22 mouse cellular contexts compared by ENCODE assay signal in genomic region chr4:152068166-152068724, GRCm38 (mm10). TPM values are rescaled to one million over a fixed set of nuclear protein-coding genes. Genes with fewer than 3 reads are reported as not detected.
DNase-seq lines count a peak whose midpoint lies in the region; ATAC-seq and TF ChIP-seq lines count a peak whose summit lies in the region.
"Had no signal": no experiment of that assay in that cellular context is flagged by ENCODE, and none has a peak within 500 bp of the region (broad histone marks: within the 10 kb centered on the region; RNA-seq: fewer than 3 reads in every experiment).

No protein-coding gene starts in this region.

- WGBS in heart, embryonic 12.5 days = 81% methylated on average over 6 of the region's 6 CpGs

- no peak overlapping the region for H3K9ac ChIP-seq in heart, embryonic 12.5 days
- H3K9ac ChIP-seq: forebrain, embryonic 13.5 days; hindbrain, embryonic 13.5 days; liver, embryonic 13.5 days; lung, embryonic 14.5 days; midbrain, embryonic 15.5 days had no signal

- H3K4me2 ChIP-seq in heart, embryonic 12.5 days = no peak overlapping the region
- peak overlapping the region; percentile 30 for H3K4me2 ChIP-seq in myocyte (ENCODE audit: low read depth)
- H3K4me2 ChIP-seq: forebrain, embryonic 13.5 days; heart, embryonic 11.5 days; hindbrain, embryonic 13.5 days; liver, embryonic 13.5 days; lung, embryonic 14.5 days; midbrain, embryonic 15.5 days had no signal

- ATAC-seq in heart, embryonic 12.5 days (ENCODE audit: insufficient number of reproducible peaks, low FRiP score) = no peak
- ATAC-seq in Patski = no peak
- ATAC-seq: forebrain, embryonic 13.5 days; midbrain, embryonic 15.5 days had no signal

- no peak for TF ChIP-seq CTCF in Patski (IDR thresholded peaks at IDR 0.05)

- H3K9me3 ChIP-seq in heart, embryonic 12.5 days (replicated peaks) = no peaks in the 10 kb centered on the region
- H3K9me3 ChIP-seq: forebrain, embryonic 13.5 days; hindbrain, embryonic 13.5 days; liver, embryonic 13.5 days; midbrain, embryonic 15.5 days had no signal

- no peak overlapping the region for H3K4me3 ChIP-seq in heart, embryonic 12.5 days
- no peak overlapping the region for H3K4me3 ChIP-seq in myocyte
- H3K4me3 ChIP-seq: forebrain, embryonic 13.5 days; hindbrain, embryonic 13.5 days; liver, embryonic 13.5 days; midbrain, embryonic 15.5 days had no signal

- peaks cover 3% of the 10 kb centered on the region; the same call in 1 of the 2 replicates for H3K36me3 ChIP-seq in heart, embryonic 12.5 days
- no peaks in the 10 kb centered on the region for H3K36me3 ChIP-seq in myocyte (ENCODE audit: control insufficient read depth, insufficient read depth)
- H3K36me3 ChIP-seq: liver, embryonic 13.5 days; midbrain, embryonic 15.5 days had no signal

- no peak for TF ChIP-seq POLR2A in myocyte (IDR thresholded peaks at IDR 0.05; ENCODE audit: insufficient read length, low read depth)

- no peak overlapping the region for H3K27ac ChIP-seq in heart, embryonic 12.5 days (ENCODE audit: poor library complexity, severe bottlenecking)
- H3K27ac ChIP-seq: forebrain, embryonic 13.5 days; hindbrain, embryonic 13.5 days; liver, embryonic 13.5 days; midbrain, embryonic 15.5 days had no signal

- CTCF ChIA-PET in Patski (lab: Charles Lee) = interaction anchor here (1.1 kb wide), 1 partner anchor 10 kb away, joined by 3 read pairs; no protein-coding TSS in a partner anchor

- DNase-seq in heart, adult 9 months (ENCODE audit: low spot score in 2 of 2) = peak; percentile 14 to 46
- peak; percentile 62 for DNase-seq in 3T3-L1 (ENCODE audit: low read depth, low spot score)
- DNase-seq in Patski (ENCODE audit: low read depth, low spot score) = peak; percentile 42
- no peak for DNase-seq in embryo, embryonic 10.5 days (ENCODE audit: low spot score)
- DNase-seq in kidney, adult 18-20 months = no peak
- DNase-seq: adrenal gland, adult 2 months; cerebellum, adult 8-10 months; cerebellum, postnatal 36 days; heart, postnatal 10 days; kidney, adult 11 months; kidney, postnatal 4 days; liver, embryonic 13.5 days; lung, embryonic 14.5 days; lung, postnatal 4 days; thymus, postnatal 14 days had no signal

- H3K27me3 ChIP-seq in heart, embryonic 12.5 days (replicated peaks) = 0 out of 2 replicates have a peak, but pooled peaks cover 5% of the 10 kb centered on the region
- H3K27me3 ChIP-seq in Patski = no peaks in the 10 kb centered on the region
- H3K27me3 ChIP-seq in myocyte (ENCODE audit: control insufficient read depth, insufficient read depth, insufficient read length) = no peaks in the 10 kb centered on the region
- H3K27me3 ChIP-seq: forebrain, embryonic 13.5 days; hindbrain, embryonic 13.5 days; midbrain, embryonic 15.5 days had no signal

- H3K4me1 ChIP-seq in heart, embryonic 12.5 days (replicated peaks) = peaks cover 13% of the 10 kb centered on the region

- H3K79me2 ChIP-seq in myocyte (ENCODE audit: control insufficient read depth, insufficient read depth) = no peaks in the 10 kb centered on the region

- POLR2A ChIA-PET in Patski (lab: Charles Lee) = no interaction called here

- in situ Hi-C loops in Patski (cut with MboI; ENCODE audit: low pct_unique_long_range_greater_than_20kb) = no loop called here

- no peak overlapping the region for H3ac ChIP-seq in myocyte (ENCODE audit: control insufficient read depth, insufficient read length)

TF ChIP-seq in myocyte, 11 proteins besides CTCF, POLR2A, EP300 and RAD21:
- peak; percentile 76 for TF ChIP-seq TCF3 (IDR thresholded peaks at IDR 0.05; ENCODE audit: insufficient read length, low read depth)
- no peak for TF ChIP-seq USF1 (IDR thresholded peaks at IDR 0.05; ENCODE audit: low read depth)
- no peak for TF ChIP-seq E2F4 (IDR thresholded peaks at IDR 0.05; ENCODE audit: insufficient read depth)
- TF ChIP-seq REST (IDR thresholded peaks at IDR 0.05; ENCODE audit: insufficient read depth, insufficient read length) = no peak
- 0 out of 2 replicates have a peak, but pooled peaks have one; percentile 48 for TF ChIP-seq CEBPB (IDR thresholded peaks at IDR 0.05; ENCODE audit: insufficient read depth, poor library complexity, severe bottlenecking)
- peak; percentile 2 for TF ChIP-seq POLR2AphosphoS2 (IDR thresholded peaks at IDR 0.05; ENCODE audit: insufficient read length, low read depth)
- peak; percentile 8 to 95 (median 85) for TF ChIP-seq MYOG (IDR thresholded peaks at IDR 0.05; ENCODE audit: control insufficient read depth in 1 of 3, insufficient read depth in 1 of 3, insufficient read length in 2 of 3, low read depth in 2 of 3)
- peak; percentile 53 for TF ChIP-seq TCF12 (IDR thresholded peaks at IDR 0.05; ENCODE audit: insufficient read depth, poor library complexity, severe bottlenecking)
- TF ChIP-seq SRF (IDR thresholded peaks at IDR 0.05; ENCODE audit: control insufficient read depth, insufficient read length, low read depth) = no peak
- peak in 2 of 3 experiments; percentile 90 to 93 for TF ChIP-seq MYOD1 (IDR thresholded peaks at IDR 0.05; ENCODE audit: control insufficient read depth in 1 of 3, insufficient read length in 2 of 3, low read depth in 2 of 3)
- TF ChIP-seq MAX (IDR thresholded peaks at IDR 0.05; ENCODE audit: low read depth) = no peak
TF ChIP-seq in myocyte: peak in this region for 6.

RNA-seq across cellular contexts. Expression of gene Plekhg5, which starts 4.1 kb away (rescaled TPM):
- 13.6 and 14.1 TPM in 2 replicates for polyA plus RNA-seq in heart, embryonic 12.5 days (2016; fragmentation: Nextera tagmentation; extraction: Ambion mirVana)
- polyA plus RNA-seq in Patski (2021) (13.0 TPM), myocyte (2012; fragmentation: generic; extraction: Trizol) (65.8 TPM)

RNA-seq across cellular contexts. Expression of gene Nol9, which starts 29.1 kb away (rescaled TPM):
- 23.1 and 25.8 TPM in 2 replicates for polyA plus RNA-seq in heart, embryonic 12.5 days (2016; fragmentation: Nextera tagmentation; extraction: Ambion mirVana)
- polyA plus RNA-seq in Patski (2021) (19.4 TPM), myocyte (2012; fragmentation: generic; extraction: Trizol) (28.5 TPM)

RNA-seq across cellular contexts. Expression of gene Tas1r1, which starts 29.9 kb away (rescaled TPM):
- polyA plus RNA-seq in heart, embryonic 12.5 days (2016; fragmentation: Nextera tagmentation; extraction: Ambion mirVana) = 0.06 and 0.13 TPM in 2 replicates
- 0.56 TPM for polyA plus RNA-seq in Patski (2021)
- 14.7 TPM for polyA plus RNA-seq in myocyte (2012; fragmentation: generic; extraction: Trizol)
- polyA plus RNA-seq: adrenal gland, adult 2 months; small intestine, adult 2 months had no signal

RNA-seq across cellular contexts. Expression of gene Zbtb48, which starts 40.8 kb away (rescaled TPM):
- 13.9 and 15.1 TPM in 2 replicates for polyA plus RNA-seq in heart, embryonic 12.5 days (2016; fragmentation: Nextera tagmentation; extraction: Ambion mirVana)
- polyA plus RNA-seq in Patski (2021) (13.7 TPM), myocyte (2012; fragmentation: generic; extraction: Trizol) (7.2 TPM)

RNA-seq across cellular contexts. Expression of gene Tnfrsf25, which starts 47.5 kb away (rescaled TPM):
- polyA plus RNA-seq in heart, embryonic 12.5 days (2016; fragmentation: Nextera tagmentation; extraction: Ambion mirVana) = 0.86 and 1.1 TPM in 2 replicates
- 1.5 TPM for polyA plus RNA-seq in Patski (2021)
- 4.0 TPM for polyA plus RNA-seq in myocyte (2012; fragmentation: generic; extraction: Trizol)

Comparison
In these comparisons a context has a peak if more than half of its experiments do, and no peak if none do; other contexts are left out.
1. DNase-seq: peak in heart, adult 9 months (2 of 2), 3T3-L1 (single experiment) and Patski (single experiment); none in embryo, embryonic 10.5 days (single experiment) and kidney, adult 18-20 months (single experiment).
2. RNA of gene Tas1r1, which starts 29.9 kb away (polyA plus RNA-seq): 14.7 TPM in myocyte (single experiment); 0.56 TPM in Patski (single experiment) and 0.06 to 0.13 TPM in heart, embryonic 12.5 days; every median in the first group is over 10 times any median in the second.